Comparison of ENCODE assay signal across 8 mouse cellular contexts in the genomic region with DNA sequence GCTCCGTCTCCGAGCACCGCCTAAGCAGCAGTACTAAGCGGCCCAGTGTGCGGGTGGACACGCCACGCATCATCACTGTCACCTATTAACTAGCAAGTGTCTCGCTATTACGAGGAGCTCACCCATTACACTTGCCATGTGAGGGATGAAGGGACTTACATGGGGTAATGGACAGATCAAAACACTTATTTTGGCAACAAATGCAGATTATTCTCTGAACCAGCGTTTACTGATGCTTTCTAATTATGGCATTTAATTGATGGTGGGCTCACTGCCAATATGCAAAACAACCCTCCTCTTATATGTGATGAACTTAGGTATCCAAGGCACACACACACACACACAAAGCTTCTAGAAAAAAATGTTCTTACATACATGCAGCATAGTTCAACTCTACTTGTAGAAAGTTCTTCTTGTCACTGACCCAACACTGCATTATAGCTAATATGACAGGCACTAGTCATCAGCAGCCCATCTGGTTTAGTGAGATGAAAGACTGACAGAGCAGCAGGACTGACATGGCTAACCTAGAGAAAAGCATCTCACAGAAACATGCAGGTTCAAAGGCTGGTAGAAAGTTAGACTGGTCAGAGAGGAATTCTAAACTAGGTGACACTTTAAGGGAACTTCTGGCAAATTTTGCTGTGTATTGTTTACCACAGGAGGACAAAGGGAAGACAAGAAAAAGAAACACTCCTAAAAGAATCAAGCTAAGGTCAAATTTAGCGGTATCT. TPM values are rescaled to one million over a fixed set of nuclear protein-coding genes. Genes with fewer than 3 reads are reported as not detected.
DNase-seq lines count a peak whose midpoint lies in the region; ATAC-seq and TF ChIP-seq lines count a peak whose summit lies in the region.

No protein-coding gene starts in this region.

- H3K36me3 ChIP-seq in megakaryocyte, embryonic 14.5 days (replicated peaks; ENCODE audit: low read length): peaks cover 8% of the 10 kb centered on the region
- no peaks in the 10 kb centered on the region for H3K36me3 ChIP-seq in forebrain, embryonic 14.5 days (ENCODE audit: control insufficient read depth, insufficient read depth, low read length)
- 0 out of 2 replicates have a peak, but pooled peaks cover 2% of the 10 kb centered on the region for H3K36me3 ChIP-seq in limb, embryonic 14.5 days (ENCODE audit: control insufficient read depth, insufficient read depth, low read length)
- H3K36me3 ChIP-seq in stomach, embryonic 14.5 days (ENCODE audit: control insufficient read depth, insufficient read depth, low read length): peaks cover 3% of the 10 kb centered on the region; the same call in 1 of the 2 replicates

- no peak for TF ChIP-seq POLR2A in limb, embryonic 14.5 days (IDR thresholded peaks at IDR 0.05; ENCODE audit: borderline replicate concordance, extremely low read depth, insufficient read depth, insufficient read length)

- H3K9ac ChIP-seq in forebrain, embryonic 14.5 days (ENCODE audit: low read length): peak overlapping the region; percentile 98
- H3K9ac ChIP-seq in limb, embryonic 14.5 days (ENCODE audit: low read depth, low read length, severe bottlenecking): 0 out of 2 replicates have a peak overlapping the region, but pooled peaks have one; percentile 3
- H3K9ac ChIP-seq in stomach, embryonic 14.5 days (replicated peaks; ENCODE audit: low read depth, low read length): no peak overlapping the region

- ATAC-seq in megakaryocyte, adult 5-6 weeks (ENCODE audit: poor library complexity, severe bottlenecking): no peak
- 0 out of 2 replicates have a peak, but pooled peaks have one; percentile 8 for ATAC-seq in forebrain, embryonic 14.5 days
- ATAC-seq in limb, embryonic 14.5 days (ENCODE audit: low FRiP score, low read depth): no peak
- ATAC-seq in stomach, embryonic 14.5 days (ENCODE audit: insufficient number of reproducible peaks, insufficient read depth, low FRiP score, low read depth): no peak

- H3K27ac ChIP-seq in forebrain, embryonic 14.5 days (ENCODE audit: low read depth, low read length): peak overlapping the region; percentile 93
- no peak overlapping the region for H3K27ac ChIP-seq in limb, embryonic 14.5 days (replicated peaks; ENCODE audit: low read depth, low read length)
- H3K27ac ChIP-seq in stomach, embryonic 14.5 days (ENCODE audit: low read length): no peak overlapping the region

- H3K4me2 ChIP-seq in forebrain, embryonic 14.5 days (ENCODE audit: low read length): peak overlapping the region; percentile 78
- peak overlapping the region; percentile 73; the same call in 1 of the 2 replicates for H3K4me2 ChIP-seq in limb, embryonic 14.5 days (replicated peaks; ENCODE audit: low read depth, low read length, severe bottlenecking)
- H3K4me2 ChIP-seq in stomach, embryonic 14.5 days (replicated peaks; ENCODE audit: low read depth, low read length): peak overlapping the region; percentile 77

- peaks cover 67% of the 10 kb centered on the region for H3K4me1 ChIP-seq in megakaryocyte, embryonic 14.5 days
- H3K4me1 ChIP-seq in forebrain, embryonic 14.5 days (ENCODE audit: control insufficient read depth, insufficient read depth, low read length): peaks cover 32% of the 10 kb centered on the region
- H3K4me1 ChIP-seq in limb, embryonic 14.5 days (ENCODE audit: control insufficient read depth, insufficient read depth, low read length): peaks cover 18% of the 10 kb centered on the region
- peaks cover 31% of the 10 kb centered on the region for H3K4me1 ChIP-seq in stomach, embryonic 14.5 days (ENCODE audit: control insufficient read depth, insufficient read depth, low read length)

- 2% methylated on average over 11 of the region's 11 CpGs for WGBS in forebrain, embryonic 14.5 days
- 84% methylated on average over 11 of the region's 11 CpGs for WGBS in limb, embryonic 14.5 days
- 80% methylated on average over 11 of the region's 11 CpGs for WGBS in stomach, embryonic 14.5 days

- no peaks in the 10 kb centered on the region for H3K27me3 ChIP-seq in megakaryocyte, embryonic 14.5 days (replicated peaks)
- no peaks in the 10 kb centered on the region for H3K27me3 ChIP-seq in forebrain, embryonic 14.5 days (replicated peaks; ENCODE audit: control insufficient read depth, insufficient read depth, low read length)
- no peaks in the 10 kb centered on the region for H3K27me3 ChIP-seq in limb, embryonic 14.5 days (ENCODE audit: control insufficient read depth, insufficient read depth, low read length)
- no peaks in the 10 kb centered on the region for H3K27me3 ChIP-seq in stomach, embryonic 14.5 days (ENCODE audit: control insufficient read depth, insufficient read depth, low read length)

- peak overlapping the region; percentile 96 for H3K4me3 ChIP-seq in megakaryocyte, embryonic 14.5 days (replicated peaks)
- peak overlapping the region; percentile 100 for H3K4me3 ChIP-seq in forebrain, embryonic 14.5 days (ENCODE audit: low read depth, low read length)
- no peak overlapping the region for H3K4me3 ChIP-seq in limb, embryonic 14.5 days (replicated peaks; ENCODE audit: low read length)
- peak overlapping the region; percentile 99; the same call in 1 of the 2 replicates for H3K4me3 ChIP-seq in stomach, embryonic 14.5 days (ENCODE audit: low read depth, low read length)

- peak; percentile 82 for DNase-seq in forebrain, embryonic 14.5 days (ENCODE audit: low spot score)
- DNase-seq in limb, embryonic 14.5 days (ENCODE audit: low spot score): no peak
- no peak for DNase-seq in layer of hippocampus, adult 9-11 months
- no peak for DNase-seq in urinary bladder, postnatal 25 days (ENCODE audit: low spot score)
- no peak for DNase-seq in layer of hippocampus, adult 11-12 months (ENCODE audit: low spot score)

- H3K9me3 ChIP-seq in megakaryocyte, embryonic 14.5 days: no peaks in the 10 kb centered on the region
- no peaks in the 10 kb centered on the region for H3K9me3 ChIP-seq in forebrain, embryonic 14.5 days (replicated peaks; ENCODE audit: control insufficient read depth, low read length)
- H3K9me3 ChIP-seq in limb, embryonic 14.5 days (ENCODE audit: control insufficient read depth, low read length): no peaks in the 10 kb centered on the region
- no peaks in the 10 kb centered on the region for H3K9me3 ChIP-seq in stomach, embryonic 14.5 days (ENCODE audit: control insufficient read depth, low read depth, low read length)

RNA-seq across cellular contexts. Expression of a gene that starts 2.5 kb away (rescaled TPM):
- polyA plus RNA-seq in megakaryocyte, embryonic 14.5 days (2012; ENCODE audit: insufficient read depth, low replicate concordance): 46.9 and 49.4 TPM in 2 replicates
- 86.2 and 87.9 TPM in 2 replicates for total RNA-seq in megakaryocyte, adult 5-6 weeks (2015)
- 90.5 and 102 TPM in 2 replicates for total RNA-seq in megakaryocyte, adult 5-6 weeks (2017)
- 32.1 and 34.9 TPM in 2 replicates for polyA plus RNA-seq in forebrain, embryonic 14.5 days (2014; fragmentation: Nextera tagmentation; extraction: Ambion mirVana)
- polyA plus RNA-seq in limb, embryonic 14.5 days (2012; rRNA removed): 65.3 and 71.3 TPM in 2 replicates
- 83.7 and 102 TPM in 2 replicates for polyA plus RNA-seq in limb, embryonic 14.5 days (2014; fragmentation: Nextera tagmentation; extraction: Ambion mirVana)
- 52.5 and 55.5 TPM in 2 replicates for polyA plus RNA-seq in stomach, embryonic 14.5 days (2014; fragmentation: Nextera tagmentation; extraction: Ambion mirVana)

RNA-seq across cellular contexts. Expression of a gene that starts 23.2 kb away (rescaled TPM):
- polyA plus RNA-seq in megakaryocyte, embryonic 14.5 days (2012; ENCODE audit: insufficient read depth, low replicate concordance): 9.5 and 14.6 TPM in 2 replicates
- 39.2 and 40.0 TPM in 2 replicates for total RNA-seq in megakaryocyte, adult 5-6 weeks (2015)
- total RNA-seq in megakaryocyte, adult 5-6 weeks (2017): 34.3 and 56.2 TPM in 2 replicates
- 34.2 and 38.2 TPM in 2 replicates for polyA plus RNA-seq in forebrain, embryonic 14.5 days (2014; fragmentation: Nextera tagmentation; extraction: Ambion mirVana)
- 88.7 and 90.0 TPM in 2 replicates for polyA plus RNA-seq in limb, embryonic 14.5 days (2012; rRNA removed)
- polyA plus RNA-seq in limb, embryonic 14.5 days (2014; fragmentation: Nextera tagmentation; extraction: Ambion mirVana): 34.8 and 37.5 TPM in 2 replicates
- 47.6 and 54.3 TPM in 2 replicates for polyA plus RNA-seq in stomach, embryonic 14.5 days (2014; fragmentation: Nextera tagmentation; extraction: Ambion mirVana)
